Mouse (Mus musculus) stomach, embryonic 15.5 days (tissue): ENCODE data around the gene Lrrc59. TPM values are rescaled to one million over a fixed set of nuclear protein-coding genes. Genes with fewer than 3 reads are reported as not detected.
"Not testable (repeated sequence)": the region's sequence is repeated elsewhere in the genome, so short reads cannot be mapped to it uniquely, and the experiment has no call there.

ENCODE experiments used
- ATAC-seq: fragments of 200-750 bp; cut with Nextera tagmentation; 2 replicates; pipeline ENCODE4 v1.8.0; 2017; ENCODE audit warnings: low read depth, moderate number of reproducible peaks, moderate TSS enrichment; ENCODE audit not compliant: insufficient read depth, low FRiP score
- H3K27ac ChIP-seq: fragments of 300-500 bp; sonication (generic); 2 replicates; pipeline ENCODE4 v1.5.1; 2015; ENCODE audit warnings: mild to moderate bottlenecking, inconsistent platforms
- H3K27me3 ChIP-seq: fragments of 300-500 bp; sonication (generic); replicated peaks from 2 replicates; pipeline ENCODE4 v1.6.1; 2015; ENCODE audit warnings: inconsistent platforms
- H3K36me3 ChIP-seq: fragments of 300-500 bp; sonication (generic); 2 replicates; pipeline ENCODE4 v1.6.1; 2015; ENCODE audit warnings: inconsistent platforms
- H3K4me1 ChIP-seq: fragments of 300-500 bp; sonication (generic); 2 replicates; pipeline ENCODE4 v1.6.1; 2015; ENCODE audit warnings: inconsistent platforms
- H3K4me2 ChIP-seq: fragments of 300-500 bp; sonication (generic); 2 replicates; pipeline ENCODE4 v1.6.1; 2015; ENCODE audit warnings: mild to moderate bottlenecking, inconsistent platforms
- H3K4me3 ChIP-seq: fragments of 300-500 bp; sonication (generic); replicated peaks from 2 replicates; pipeline ENCODE4 v1.5.1; 2015; ENCODE audit warnings: inconsistent platforms
- H3K9ac ChIP-seq: fragments of 300-500 bp; sonication (generic); 2 replicates; pipeline ENCODE4 v1.6.1; 2015; ENCODE audit warnings: inconsistent platforms
- H3K9me3 ChIP-seq: fragments of 300-500 bp; sonication (generic); 2 replicates; pipeline ENCODE4 v1.6.1; 2016; ENCODE audit warnings: inconsistent platforms
- WGBS: fragments of 180-500 bp; shearing (Covaris S2); methylation state at CpG from one replicate; pipeline ENCODE4 v1.1.7; 2015; 5-methylcytosine and 5-hydroxymethylcytosine counted together
- polyA plus RNA-seq: library from polyadenylated mRNA; unstranded; fragments of >200 nt; fragmentation: Nextera tagmentation; extraction: Ambion mirVana; gene quantifications from 2 replicates; pipeline ENCODE4 v1.2.1, GENCODE M21; 2015

Lrrc59 gene
- polyA plus RNA-seq, 1 experiment from 2014 or later = 223 TPM

DNA sequence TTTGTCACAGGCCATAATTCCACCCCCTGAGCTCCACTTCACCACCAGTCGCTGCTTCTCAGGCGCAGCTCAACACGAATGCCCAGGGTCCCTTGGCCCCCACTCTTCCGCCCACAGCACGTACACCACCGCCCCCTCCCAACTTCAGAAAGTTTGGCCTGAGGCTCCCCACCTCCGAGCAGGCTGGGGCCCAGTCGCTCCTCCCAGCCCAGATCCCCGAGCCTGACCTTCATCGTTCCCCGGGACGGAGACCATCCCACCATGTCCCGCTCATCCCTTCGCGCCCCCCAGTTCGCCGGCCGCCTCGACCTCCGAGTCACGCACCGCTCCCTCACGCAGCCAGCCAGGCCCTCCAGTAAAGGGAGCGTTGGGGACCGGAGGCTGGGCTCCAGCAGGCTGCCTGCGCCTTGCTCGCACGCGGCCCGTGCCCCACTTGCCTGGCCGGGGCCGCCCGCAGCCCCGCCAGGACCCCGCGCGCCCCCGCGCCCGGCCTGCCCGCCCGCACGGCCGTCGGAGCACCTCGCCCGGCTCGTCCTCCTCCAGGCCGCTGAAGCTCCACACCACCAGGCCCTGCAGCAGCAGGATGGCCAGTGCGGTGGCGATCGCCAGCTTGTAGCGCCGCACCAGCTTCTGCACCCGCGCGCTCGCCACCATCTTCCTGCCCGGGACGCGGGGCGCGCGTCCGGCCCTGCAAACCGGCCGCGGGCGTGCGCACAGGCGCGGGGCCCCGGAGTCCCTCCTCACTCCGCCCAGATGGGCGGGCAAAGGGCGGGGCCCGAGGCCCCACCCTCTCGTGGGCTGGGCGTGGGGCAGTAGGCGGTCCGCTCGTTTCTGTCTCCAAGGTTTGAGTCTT lies 47.4 kb downstream of the Lrrc59 start, which contains the start of gene Xylt2:
Gene Xylt2 (minus strand): TSS at position 762 of the 853 bp plus-strand sequence.
- Histone ChIP-seq H3K9ac (peak within 1 kb of the TSS; percentile 100), H3K4me1 (peaks cover 30% of the 10 kb centered on the region), H3K27me3 (no peaks in the 10 kb centered on the region), H3K36me3 (no peaks in the 10 kb centered on the region; the same call in 1 of the 2 replicates), H3K4me2 (peak within 1 kb of the TSS; percentile 87), H3K9me3 (no peaks in the 10 kb centered on the region), H3K27ac (peak within 1 kb of the TSS; percentile 86), H3K4me3 (peak within 1 kb of the TSS; percentile 94)
- peak; percentile 93 for ATAC-seq
- WGBS = under 1% methylated on average over 82 of the region's 82 CpGs

DNA sequence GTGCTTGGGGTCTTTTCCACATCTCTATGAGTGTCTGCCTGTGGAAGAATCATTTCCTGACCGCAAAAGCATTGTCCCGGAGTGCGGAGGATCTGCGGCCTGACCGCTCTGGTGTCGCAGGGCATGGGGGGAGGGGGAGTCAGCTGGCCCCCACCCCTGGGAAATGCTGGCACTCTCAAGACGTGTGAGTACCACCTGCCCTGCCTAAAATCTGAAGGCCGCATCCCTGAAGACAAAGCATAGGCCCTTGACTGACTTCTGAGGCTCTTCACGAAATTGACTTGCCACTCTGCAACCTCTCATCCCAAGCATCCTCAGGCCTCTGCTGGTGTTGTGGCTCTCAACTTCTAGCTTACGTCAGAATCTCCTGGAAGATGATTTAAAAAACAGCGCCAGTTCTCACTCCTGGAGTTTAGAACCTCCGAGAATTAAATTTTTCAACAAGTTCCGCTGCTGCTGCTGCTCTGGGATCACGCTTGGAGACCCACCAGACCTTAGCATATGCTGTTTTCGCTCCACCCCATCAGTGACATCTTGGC lies 48.1 kb downstream of the Lrrc59 start:
- Histone ChIP-seq H3K27ac (peak overlapping the region; percentile 35; the same call in 1 of the 2 replicates), H3K36me3 (no peaks in the 10 kb centered on the region; the same call in 1 of the 2 replicates), H3K4me3 (peak overlapping the region; percentile 94), H3K4me2 (peak overlapping the region; percentile 87), H3K9me3 (no peaks in the 10 kb centered on the region), H3K27me3 (no peaks in the 10 kb centered on the region), H3K9ac (peak overlapping the region; percentile 37; the same call in 1 of the 2 replicates), H3K4me1 (peaks cover 30% of the 10 kb centered on the region)
- ATAC-seq = no peak
- WGBS = 29% methylated on average over 15 of the region's 15 CpGs

GRCm38 (mm10) chr11:94680639-94681038 lies 51.1 kb downstream of the Lrrc59 start:
- no peaks in the 10 kb centered on the region for H3K9me3 ChIP-seq
- H3K4me3 ChIP-seq = no peak overlapping the region
- no peak for ATAC-seq

GRCm38 (mm10) chr11:94681640-94682039 lies 52.1 kb downstream of the Lrrc59 start:
- H3K36me3 ChIP-seq = no peaks in the 10 kb centered on the region
- peaks cover 7% of the 10 kb centered on the region; the same call in 1 of the 2 replicates for H3K4me1 ChIP-seq
- H3K27ac ChIP-seq = no peak overlapping the region
- WGBS = 83% methylated on average over 4 of the region's 4 CpGs
- ATAC-seq = no peak
- no peak overlapping the region for H3K4me2 ChIP-seq
- no peaks in the 10 kb centered on the region for H3K9me3 ChIP-seq
- H3K4me3 ChIP-seq = no peak overlapping the region
- no peak overlapping the region for H3K9ac ChIP-seq
- H3K27me3 ChIP-seq = no peaks in the 10 kb centered on the region

More at GRCm38 (mm10) chr11:94680639-94681038, 51.1 kb downstream of the Lrrc59 start:
- Histone ChIP-seq H3K27me3 (no peaks in the 10 kb centered on the region), H3K4me1 (peaks cover 17% of the 10 kb centered on the region), H3K4me2 (no peak overlapping the region), H3K27ac (no peak overlapping the region), H3K36me3 (no peaks in the 10 kb centered on the region), H3K9ac (no peak overlapping the region)

- no peak for ATAC-seq
- Histone ChIP-seq H3K4me2 (no peak overlapping the region), H3K9ac (no peak overlapping the region), H3K36me3 (no peaks in the 10 kb centered on the region), H3K4me1 (peaks cover 6% of the 10 kb centered on the region; the same call in 1 of the 2 replicates), H3K27ac (no peak overlapping the region), H3K27me3 (no peaks in the 10 kb centered on the region), H3K4me3 (no peak overlapping the region), H3K9me3 (no peaks in the 10 kb centered on the region)
- 78% methylated on average over 7 of the region's 7 CpGs for WGBS
Measured at GRCm38 (mm10) chr11:94682427-94682826, 52.9 kb downstream of the Lrrc59 start.

GRCm38 (mm10) chr11:94687178-94687577 lies 57.6 kb downstream of the Lrrc59 start:
- Histone ChIP-seq H3K4me3 (no peak overlapping the region), H3K36me3 (no peaks in the 10 kb centered on the region), H3K4me1 (no peaks in the 10 kb centered on the region), H3K4me2 (no peak overlapping the region), H3K27me3 (no peaks in the 10 kb centered on the region), H3K27ac (no peak overlapping the region), H3K9me3 (no peaks in the 10 kb centered on the region), H3K9ac (no peak overlapping the region)
- no peak for ATAC-seq
- WGBS = 79% methylated on average over 6 of the region's 6 CpGs

GRCm38 (mm10) chr11:94692502-94692901 lies 62.9 kb downstream of the Lrrc59 start:
- H3K4me2 ChIP-seq, ATAC-seq, H3K36me3 ChIP-seq, H3K9me3 ChIP-seq, H3K4me1 ChIP-seq, H3K9ac ChIP-seq, H3K4me3 ChIP-seq, H3K27ac ChIP-seq, H3K27me3 ChIP-seq: not testable (repeated sequence)

Other genes starting within 250 kb of the Lrrc59 start
- gene Abcc3, start 236.8 kb upstream of the Lrrc59 start, polyA plus RNA-seq = 6.6 and 7.7 TPM in 2 replicates
- 7.8 and 8.3 TPM in 2 replicates for gene Cacna1g, start 155.6 kb upstream of the Lrrc59 start, polyA plus RNA-seq
- gene Spata20, start 143.6 kb upstream of the Lrrc59 start, polyA plus RNA-seq = 0.17 and 0.45 TPM in 2 replicates
- 12.0 and 12.4 TPM in 2 replicates for gene Epn3, start 129.8 kb upstream of the Lrrc59 start, polyA plus RNA-seq
- gene Mycbpap, start 108.0 kb upstream of the Lrrc59 start, polyA plus RNA-seq = 1.9 and 2.7 TPM in 2 replicates
- 3.5 and 4.0 TPM in 2 replicates for gene Rsad1, start 80.5 kb upstream of the Lrrc59 start, polyA plus RNA-seq
- 7.3 and 7.7 TPM in 2 replicates for gene Chad, start 64.7 kb upstream of the Lrrc59 start, polyA plus RNA-seq
- gene Acsf2, start 27.9 kb upstream of the Lrrc59 start, polyA plus RNA-seq = 4.4 and 6.4 TPM in 2 replicates
- gene Mrpl27, start 24.0 kb downstream of the Lrrc59 start, polyA plus RNA-seq = 136 and 150 TPM in 2 replicates
- 16.6 and 17.6 TPM in 2 replicates for gene Eme1, start 24.2 kb downstream of the Lrrc59 start, polyA plus RNA-seq
- gene Xylt2, start 47.7 kb downstream of the Lrrc59 start, polyA plus RNA-seq = 19.3 and 20.3 TPM in 2 replicates
- 0.74 and 1.2 TPM in 2 replicates for gene Gm11541, start 74.7 kb downstream of the Lrrc59 start, polyA plus RNA-seq
- 0.42 TPM in 1 of 2 replicates, not detected in the other for gene Cdc34b, start 112.0 kb downstream of the Lrrc59 start, polyA plus RNA-seq
- gene Tmem92, start 152.9 kb downstream of the Lrrc59 start, polyA plus RNA-seq = not detected in 2 replicates